Mouse (Mus musculus) right cerebral cortex, postnatal 25 days (tissue): ENCODE data around the gene Slc44a1.
A peak's percentile ranks its signal among the peaks of the same experiment; 100 is the strongest.

ENCODE experiments used
- DNase-seq: peaks from one replicate; pipeline ENCODE4 v3.0.0; 2022

The Slc44a1 gene

GRCm38 (mm10) chr4:53474109-53474508, 33.9 kb downstream of the Slc44a1 start:
- no peak for DNase-seq

- no peak for DNase-seq
Measured at GRCm38 (mm10) chr4:53475230-53475952, 35.2 kb downstream of the Slc44a1 start.

GRCm38 (mm10) chr4:53478644-53479043, 38.4 kb downstream of the Slc44a1 start:
- DNase-seq, result peak; percentile 22

- peak; percentile 31 for DNase-seq
Measured at GRCm38 (mm10) chr4:53487216-53488188, 47.3 kb downstream of the Slc44a1 start.

- no peak for DNase-seq
Measured at GRCm38 (mm10) chr4:53488803-53489202, 48.6 kb downstream of the Slc44a1 start.

- no peak for DNase-seq
Measured at GRCm38 (mm10) chr4:53490371-53490770, 50.2 kb downstream of the Slc44a1 start.

- no peak for DNase-seq
Measured at GRCm38 (mm10) chr4:53491269-53491668, 51.1 kb downstream of the Slc44a1 start.

- no peak for DNase-seq
Measured at GRCm38 (mm10) chr4:53495646-53496045, 55.4 kb downstream of the Slc44a1 start.

- DNase-seq, result no peak
Measured at GRCm38 (mm10) chr4:53502764-53503163, 62.6 kb downstream of the Slc44a1 start.

GRCm38 (mm10) chr4:53512131-53512916, 72.1 kb downstream of the Slc44a1 start:
- peak; percentile 58 for DNase-seq

GRCm38 (mm10) chr4:53513276-53514081, 73.3 kb downstream of the Slc44a1 start:
- DNase-seq, result no peak

- DNase-seq, result peak; percentile 65
Measured at GRCm38 (mm10) chr4:53516011-53516532, 75.9 kb downstream of the Slc44a1 start.

- DNase-seq, result no peak
Measured at GRCm38 (mm10) chr4:53519429-53519828, 79.2 kb downstream of the Slc44a1 start.

GRCm38 (mm10) chr4:53521028-53521427, 80.8 kb downstream of the Slc44a1 start:
- DNase-seq, result no peak

- no peak for DNase-seq
Measured at GRCm38 (mm10) chr4:53522655-53523054, 82.4 kb downstream of the Slc44a1 start.

GRCm38 (mm10) chr4:53525503-53525902, 85.3 kb downstream of the Slc44a1 start:
- DNase-seq, result no peak

- no peak for DNase-seq
Measured at GRCm38 (mm10) chr4:53525994-53526393, 85.8 kb downstream of the Slc44a1 start.

GRCm38 (mm10) chr4:53526446-53526845, 86.2 kb downstream of the Slc44a1 start:
- DNase-seq, result no peak

- no peak for DNase-seq
Measured at GRCm38 (mm10) chr4:53535795-53536194, 95.6 kb downstream of the Slc44a1 start.

- no peak for DNase-seq
Measured at GRCm38 (mm10) chr4:53537101-53537500, 96.9 kb downstream of the Slc44a1 start.

GRCm38 (mm10) chr4:53537539-53537938, 97.3 kb downstream of the Slc44a1 start:
- no peak for DNase-seq

- DNase-seq, result no peak
Measured at GRCm38 (mm10) chr4:53538600-53538999, 98.4 kb downstream of the Slc44a1 start.
